Mouse (Mus musculus) liver, embryonic 12.5 days (tissue): ENCODE measurements around the gene Dnajc8. TPM values are rescaled to one million over a fixed set of nuclear protein-coding genes. Genes with fewer than 3 reads are reported as not detected.

Experiments
- ATAC-seq: fragments of 200-750 bp; cut with Nextera tagmentation; 2 replicates; pipeline ENCODE4 v1.8.0; 2017; ENCODE audit warnings: moderate number of reproducible peaks, mild to moderate bottlenecking, moderate library complexity
- H3K27ac ChIP-seq: fragments of 300-500 bp; sonication (generic); 2 replicates; pipeline ENCODE4 v1.5.1; 2016; ENCODE audit warnings: mild to moderate bottlenecking
- H3K27me3 ChIP-seq: fragments of 300-500 bp; sonication (generic); replicated peaks from 2 replicates; pipeline ENCODE4 v1.6.1; 2016; ENCODE audit warnings: mild to moderate bottlenecking, moderate library complexity
- H3K36me3 ChIP-seq: fragments of 300-500 bp; sonication (generic); 2 replicates; pipeline ENCODE4 v1.6.1; 2016; ENCODE audit warnings: mild to moderate bottlenecking, moderate library complexity
- H3K4me1 ChIP-seq: fragments of 300-500 bp; sonication (generic); 2 replicates; pipeline ENCODE4 v1.6.1; 2016
- H3K4me2 ChIP-seq: fragments of 300-500 bp; sonication (generic); 2 replicates; pipeline ENCODE4 v1.6.1; 2016; ENCODE audit warnings: mild to moderate bottlenecking, moderate library complexity
- H3K4me3 ChIP-seq: fragments of 300-500 bp; sonication (generic); 2 replicates; pipeline ENCODE4 v1.5.1; 2016; ENCODE audit warnings: mild to moderate bottlenecking, moderate library complexity
- H3K9ac ChIP-seq: fragments of 300-500 bp; sonication (generic); 2 replicates; pipeline ENCODE4 v1.6.1; 2016; ENCODE audit warnings: mild to moderate bottlenecking, moderate library complexity
- H3K9me3 ChIP-seq: fragments of 300-500 bp; sonication (generic); replicated peaks from 2 replicates; pipeline ENCODE4 v1.6.1; 2016; ENCODE audit warnings: mild to moderate bottlenecking, moderate library complexity
- WGBS: fragments of 180-500 bp; shearing (Covaris S2); methylation state at CpG from one replicate; pipeline ENCODE4 v1.1.7; 2016; ENCODE audit not compliant: insufficient replicate concordance; 5-methylcytosine and 5-hydroxymethylcytosine counted together
- polyA plus RNA-seq: library from polyadenylated mRNA; unstranded; fragments of >200 nt; fragmentation: Nextera tagmentation; extraction: Ambion mirVana; gene quantifications from 2 replicates; pipeline ENCODE4 v1.2.1, GENCODE M21; 2016

Dnajc8 gene
- polyA plus RNA-seq, 1 experiment from 2014 or later: 143 TPM

DNA sequence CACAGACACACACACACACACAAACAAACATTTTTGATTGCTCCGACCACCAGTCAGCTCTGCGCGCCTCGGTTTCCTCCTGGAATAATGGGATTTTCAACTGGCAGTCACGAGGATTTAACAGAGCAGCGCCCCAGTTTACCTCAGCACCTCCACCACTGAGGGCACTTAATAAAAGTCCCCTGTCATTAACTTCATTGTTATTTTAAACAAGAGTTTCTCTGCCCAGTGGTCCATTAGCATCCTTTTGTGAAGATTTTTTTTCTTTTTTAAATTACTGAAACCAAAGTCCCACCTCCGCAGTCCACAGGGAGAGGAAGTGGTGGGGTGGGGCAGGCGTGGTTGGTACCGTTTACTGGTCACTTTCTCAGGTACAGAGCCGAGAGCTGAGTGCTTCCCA is 29.6 kb upstream of the Dnajc8 start:
- Histone ChIP-seq H3K4me2 (peak overlapping the region; percentile 49), H3K36me3 (peaks cover 8% of the 10 kb centered on the region), H3K27me3 (no peaks in the 10 kb centered on the region), H3K9me3 (no peaks in the 10 kb centered on the region), H3K9ac (0 out of 2 replicates have a peak overlapping the region, but pooled peaks have one; percentile 48), H3K4me1 (peaks cover 83% of the 10 kb centered on the region), H3K27ac (peak overlapping the region; percentile 75), H3K4me3 (no peak overlapping the region)
- no peak for ATAC-seq
- 50% methylated on average over 10 of the region's 10 CpGs for WGBS

DNA sequence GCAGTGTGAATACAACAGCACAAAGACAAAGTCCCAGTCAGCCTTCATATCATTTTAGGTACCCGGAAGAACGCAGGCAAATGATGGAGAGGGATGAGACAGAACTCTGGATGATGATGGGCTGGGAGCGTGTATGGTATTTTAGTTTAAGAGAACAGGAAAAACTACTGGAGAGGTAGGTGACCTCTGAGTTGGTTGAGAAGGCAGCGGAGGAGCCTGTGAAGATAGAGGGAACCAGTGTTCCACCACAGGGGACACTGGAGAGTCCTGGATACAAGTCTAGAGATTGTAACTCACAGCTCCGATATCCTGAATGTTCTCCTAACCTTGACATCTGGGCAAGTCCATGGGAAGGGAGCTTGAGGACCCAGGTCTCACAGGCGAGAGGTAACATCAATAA is 29.1 kb upstream of the Dnajc8 start:
- Histone ChIP-seq H3K27me3 (no peaks in the 10 kb centered on the region), H3K27ac (no peak overlapping the region), H3K36me3 (0 out of 2 replicates have a peak, but pooled peaks cover 4% of the 10 kb centered on the region), H3K9ac (no peak overlapping the region), H3K4me2 (no peak overlapping the region), H3K4me3 (no peak overlapping the region), H3K9me3 (no peaks in the 10 kb centered on the region), H3K4me1 (peaks cover 87% of the 10 kb centered on the region)
- ATAC-seq: no peak
- WGBS: 83% methylated on average over 6 of the region's 6 CpGs

DNA sequence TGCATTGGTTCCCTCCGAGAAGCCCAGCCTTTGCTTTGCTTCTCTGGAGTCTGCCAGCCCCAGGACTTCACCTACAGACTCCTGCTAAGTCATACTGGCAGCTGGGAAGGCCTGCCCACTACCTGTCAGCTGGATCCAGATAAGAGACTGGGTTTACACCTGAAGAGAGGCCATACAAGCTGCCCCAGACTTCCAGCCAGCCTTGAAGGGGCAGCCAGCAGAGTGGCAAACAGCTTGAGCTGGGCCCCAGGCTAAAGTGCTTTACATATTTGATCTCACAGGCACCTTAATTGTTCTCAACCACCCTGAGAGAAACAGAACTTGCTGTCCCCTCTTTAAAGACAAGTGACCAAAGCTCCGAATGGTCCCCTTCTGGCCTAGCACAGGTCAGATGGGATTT is 28.1 kb upstream of the Dnajc8 start:
- Histone ChIP-seq H3K9ac (peak overlapping the region; percentile 23; the same call in 1 of the 2 replicates), H3K4me3 (no peak overlapping the region)

GRCm38 (mm10) chr4:132509621-132510296 is 25.6 kb upstream of the Dnajc8 start:
- under 1% methylated on average over 51 of the region's 52 CpGs for WGBS
- H3K27me3 ChIP-seq: no peaks in the 10 kb centered on the region
- H3K9me3 ChIP-seq: no peaks in the 10 kb centered on the region
- peaks cover 91% of the 10 kb centered on the region for H3K4me1 ChIP-seq
- H3K9ac ChIP-seq: peak overlapping the region; percentile 92
- H3K36me3 ChIP-seq: no peaks in the 10 kb centered on the region
- H3K4me3 ChIP-seq: peak overlapping the region; percentile 88
- H3K27ac ChIP-seq: peak overlapping the region; percentile 85
- ATAC-seq: peak; percentile 45
- H3K4me2 ChIP-seq: peak overlapping the region; percentile 95

More for the DNA sequence above, 28.1 kb upstream of the Dnajc8 start:
- H3K27ac ChIP-seq: peak overlapping the region; percentile 65
- 55% methylated on average over 2 of the region's 2 CpGs for WGBS
- no peak for ATAC-seq
- no peaks in the 10 kb centered on the region for H3K27me3 ChIP-seq
- peaks cover 92% of the 10 kb centered on the region for H3K4me1 ChIP-seq
- no peaks in the 10 kb centered on the region for H3K36me3 ChIP-seq
- no peaks in the 10 kb centered on the region for H3K9me3 ChIP-seq
- peak overlapping the region; percentile 95 for H3K4me2 ChIP-seq

DNA sequence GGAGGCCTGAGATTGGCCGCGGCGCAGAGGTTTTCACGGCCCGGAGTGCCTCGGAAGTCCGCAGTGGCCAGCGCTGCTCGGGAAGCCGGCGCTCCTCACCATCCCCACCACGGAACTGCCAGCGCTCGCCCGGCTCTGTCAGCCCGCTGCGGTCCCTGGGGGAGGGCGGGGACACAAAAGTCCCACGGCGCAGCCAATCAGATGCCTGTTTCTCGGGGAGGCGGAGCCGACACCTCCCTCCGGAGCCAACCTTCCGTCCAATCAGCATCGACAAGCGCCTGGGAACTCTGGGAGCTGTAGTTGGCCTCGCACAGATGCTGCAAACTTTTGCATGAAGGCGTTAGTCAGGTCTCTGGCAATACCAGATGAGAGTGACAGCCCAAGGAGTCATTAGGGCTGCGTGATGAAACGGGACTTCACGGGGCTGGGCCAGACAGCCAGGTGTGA is 25.0 kb upstream of the Dnajc8 start, which contains the start of gene Sesn2:
Gene Sesn2, minus strand, starts transcription at position 150 of the 447 bp plus-strand sequence.
- Histone ChIP-seq H3K36me3 (no peaks in the 10 kb centered on the region), H3K27me3 (no peaks in the 10 kb centered on the region), H3K4me1 (peaks cover 89% of the 10 kb centered on the region), H3K9me3 (no peaks in the 10 kb centered on the region), H3K9ac (peak within 1 kb of the TSS; percentile 92), H3K4me3 (peak within 1 kb of the TSS; percentile 88), H3K27ac (peak within 1 kb of the TSS; percentile 85), H3K4me2 (peak within 1 kb of the TSS; percentile 95)
- under 1% methylated on average over 32 of the region's 32 CpGs for WGBS
- ATAC-seq: peak; percentile 90

GRCm38 (mm10) chr4:132512080-132512479 is 23.3 kb upstream of the Dnajc8 start:
- peak overlapping the region; percentile 49 for H3K9ac ChIP-seq
- H3K27me3 ChIP-seq: no peaks in the 10 kb centered on the region
- H3K4me1 ChIP-seq: peaks cover 85% of the 10 kb centered on the region
- no peak for ATAC-seq
- no peak overlapping the region for H3K4me3 ChIP-seq
- WGBS: 44% methylated on average over 3 of the region's 3 CpGs
- peak overlapping the region; percentile 53 for H3K4me2 ChIP-seq
- H3K27ac ChIP-seq: peak overlapping the region; percentile 84
- no peaks in the 10 kb centered on the region for H3K9me3 ChIP-seq
- no peaks in the 10 kb centered on the region for H3K36me3 ChIP-seq

- H3K27me3 ChIP-seq: no peaks in the 10 kb centered on the region
- H3K4me3 ChIP-seq: peak overlapping the region; percentile 14; the same call in 1 of the 2 replicates
- no peaks in the 10 kb centered on the region for H3K36me3 ChIP-seq
- H3K9me3 ChIP-seq: no peaks in the 10 kb centered on the region
- H3K27ac ChIP-seq: peak overlapping the region; percentile 76
- ATAC-seq: no peak
- WGBS: 27% methylated on average over 14 of the region's 14 CpGs
- peak overlapping the region; percentile 45 for H3K9ac ChIP-seq
- peak overlapping the region; percentile 95 for H3K4me2 ChIP-seq
- peaks cover 74% of the 10 kb centered on the region for H3K4me1 ChIP-seq
These were observed 21.7 kb upstream of the Dnajc8 start for GRCm38 (mm10) chr4:132513395-132514273.

GRCm38 (mm10) chr4:132514555-132515135 is 20.7 kb upstream of the Dnajc8 start:
- ATAC-seq: no peak

GRCm38 (mm10) chr4:132515369-132516155 is 19.8 kb upstream of the Dnajc8 start:
- 21% methylated on average over 22 of the region's 22 CpGs for WGBS
- Histone ChIP-seq H3K36me3 (no peaks in the 10 kb centered on the region), H3K4me2 (peak overlapping the region; percentile 95), H3K27me3 (no peaks in the 10 kb centered on the region), H3K9me3 (no peaks in the 10 kb centered on the region), H3K4me1 (peaks cover 65% of the 10 kb centered on the region), H3K27ac (peak overlapping the region; percentile 90), H3K4me3 (peak overlapping the region; percentile 68), H3K9ac (peak overlapping the region; percentile 73)
- peak; percentile 89 for ATAC-seq

More at GRCm38 (mm10) chr4:132514555-132515135, 20.7 kb upstream of the Dnajc8 start:
- Histone ChIP-seq H3K4me1 (peaks cover 64% of the 10 kb centered on the region), H3K4me3 (peak overlapping the region; percentile 68), H3K36me3 (no peaks in the 10 kb centered on the region), H3K9me3 (no peaks in the 10 kb centered on the region), H3K9ac (peak overlapping the region; percentile 73), H3K27me3 (no peaks in the 10 kb centered on the region), H3K27ac (peak overlapping the region; percentile 90), H3K4me2 (peak overlapping the region; percentile 95)
- WGBS: 3% methylated on average over 21 of the region's 21 CpGs

GRCm38 (mm10) chr4:132518066-132518465 is 17.3 kb upstream of the Dnajc8 start:
- Histone ChIP-seq H3K9me3 (no peaks in the 10 kb centered on the region), H3K4me3 (no peak overlapping the region), H3K27ac (0 out of 2 replicates have a peak overlapping the region, but pooled peaks have one; percentile 3), H3K4me1 (peaks cover 45% of the 10 kb centered on the region), H3K4me2 (no peak overlapping the region), H3K9ac (no peak overlapping the region), H3K36me3 (no peaks in the 10 kb centered on the region), H3K27me3 (no peaks in the 10 kb centered on the region)
- WGBS: 63% methylated on average over 8 of the region's 8 CpGs
- no peak for ATAC-seq

GRCm38 (mm10) chr4:132519188-132519587 is 16.2 kb upstream of the Dnajc8 start:
- WGBS: 70% methylated on average over 3 of the region's 3 CpGs
- H3K4me1 ChIP-seq: peaks cover 42% of the 10 kb centered on the region
- no peak for ATAC-seq
- H3K4me3 ChIP-seq: no peak overlapping the region
- no peak overlapping the region for H3K4me2 ChIP-seq
- no peak overlapping the region for H3K9ac ChIP-seq
- no peaks in the 10 kb centered on the region for H3K36me3 ChIP-seq
- H3K27ac ChIP-seq: no peak overlapping the region
- H3K9me3 ChIP-seq: no peaks in the 10 kb centered on the region
- no peaks in the 10 kb centered on the region for H3K27me3 ChIP-seq
